Mouse (Mus musculus) stomach, embryonic 16.5 days (tissue): ENCODE data around the gene Txnip. TPM values are rescaled to one million over a fixed set of nuclear protein-coding genes. Genes with fewer than 3 reads are reported as not detected.

Source experiments
- ATAC-seq: fragments of 200-750 bp; cut with Nextera tagmentation; 2 replicates; pipeline ENCODE4 v1.8.0; 2017; ENCODE audit warnings: moderate number of reproducible peaks, moderate TSS enrichment; ENCODE audit not compliant: insufficient read depth, low FRiP score
- H3K27ac ChIP-seq: fragments of 300-500 bp; sonication (generic); 2 replicates; pipeline ENCODE4 v1.5.1; 2014; ENCODE audit warnings: low read length
- H3K27me3 ChIP-seq: fragments of 300-500 bp; sonication (generic); 2 replicates; pipeline ENCODE4 v1.6.1; 2014; ENCODE audit warnings: low read length, control low read depth, mixed read lengths; ENCODE audit not compliant: control insufficient read depth, insufficient read depth
- H3K36me3 ChIP-seq: fragments of 300-500 bp; sonication (generic); 2 replicates; pipeline ENCODE4 v1.6.1; 2014; ENCODE audit warnings: low read length; ENCODE audit not compliant: control insufficient read depth, insufficient read depth
- H3K4me1 ChIP-seq: fragments of 300-500 bp; sonication (generic); 2 replicates; pipeline ENCODE4 v1.6.1; 2014; ENCODE audit warnings: low read length, control low read depth, mixed read lengths; ENCODE audit not compliant: control insufficient read depth, insufficient read depth
- H3K4me2 ChIP-seq: fragments of 300-500 bp; sonication (generic); 2 replicates; pipeline ENCODE4 v1.6.1; 2014; ENCODE audit warnings: low read depth, low read length, mixed read lengths
- H3K4me3 ChIP-seq: fragments of 300-500 bp; sonication (generic); replicated peaks from 2 replicates; pipeline ENCODE4 v1.5.1; 2014; ENCODE audit warnings: mild to moderate bottlenecking, low read length
- H3K9ac ChIP-seq: fragments of 300-500 bp; sonication (generic); 2 replicates; pipeline ENCODE4 v1.6.1; 2014; ENCODE audit warnings: low read length
- H3K9me3 ChIP-seq: fragments of 300-500 bp; sonication (generic); replicated peaks from 2 replicates; pipeline ENCODE4 v1.6.1; 2016; ENCODE audit warnings: low read length, control low read depth; ENCODE audit not compliant: control insufficient read depth
- WGBS: fragments of 180-500 bp; shearing (Covaris S2); extraction: QIAGEN DNeasy Blood & Tissue Kit; methylation state at CpG from one replicate; pipeline ENCODE4 v1.1.7; 2014; 5-methylcytosine and 5-hydroxymethylcytosine counted together
- polyA plus RNA-seq: library from polyadenylated mRNA; unstranded; fragments of >200 nt; fragmentation: Nextera tagmentation; extraction: Ambion mirVana; gene quantifications from 2 replicates; pipeline ENCODE4 v1.2.1, GENCODE M21; 2015

The Txnip gene
- polyA plus RNA-seq, 1 experiment from 2014 or later: 179 TPM

DNA sequence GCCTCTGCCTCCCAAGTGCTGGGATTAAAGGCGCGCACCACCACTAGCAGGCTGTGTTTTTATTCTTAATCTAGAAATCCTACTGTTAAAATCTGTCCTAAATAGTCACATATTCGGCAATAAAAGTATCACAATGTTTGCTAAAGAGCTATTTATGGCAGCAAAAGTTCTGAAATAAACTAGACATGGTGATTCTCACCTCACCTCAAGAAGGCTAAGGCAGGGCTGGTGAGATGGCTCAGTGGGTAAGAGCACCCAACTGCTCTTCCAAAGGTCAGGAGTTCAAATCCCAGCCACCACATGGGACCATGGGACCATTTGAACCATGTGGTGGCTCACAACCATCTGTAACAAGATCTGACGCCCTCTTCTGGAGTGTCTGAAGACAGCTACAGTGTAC, 32.9 kb downstream of the Txnip start:
- H3K4me1 ChIP-seq: 0 out of 2 replicates have a peak, but pooled peaks cover 3% of the 10 kb centered on the region
- H3K9me3 ChIP-seq: no peaks in the 10 kb centered on the region; the same call in 1 of the 2 replicates
- H3K36me3 ChIP-seq: no peaks in the 10 kb centered on the region; the same call in 1 of the 2 replicates
- no peak for ATAC-seq
- H3K9ac ChIP-seq: no peak overlapping the region
- no peak overlapping the region for H3K27ac ChIP-seq
- H3K27me3 ChIP-seq: peaks cover 6% of the 10 kb centered on the region; the same call in 1 of the 2 replicates
- WGBS: 83% methylated on average over 4 of the region's 4 CpGs
- no peak overlapping the region for H3K4me3 ChIP-seq
- no peak overlapping the region for H3K4me2 ChIP-seq

DNA sequence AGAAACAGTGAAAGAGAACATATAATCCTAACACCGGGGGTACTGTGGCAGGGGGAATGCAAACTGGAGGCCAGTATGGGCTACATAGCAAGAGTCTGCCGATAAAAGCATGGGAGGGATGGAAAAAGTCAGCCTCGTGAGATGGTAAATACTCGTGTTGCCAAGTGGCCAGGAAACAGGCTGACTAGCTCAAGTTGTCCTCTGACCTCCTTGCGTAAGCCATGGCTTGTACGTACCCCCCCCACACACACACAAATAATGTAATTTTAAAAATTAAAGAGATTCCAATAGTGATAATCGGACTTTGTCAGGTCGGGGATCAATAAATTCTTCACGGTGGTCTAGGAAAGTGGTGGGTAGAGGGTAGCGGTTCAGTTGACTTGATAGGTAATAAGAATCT, 35.6 kb downstream of the Txnip start:
- Histone ChIP-seq H3K9ac (peak overlapping the region; percentile 81), H3K27me3 (peaks cover 6% of the 10 kb centered on the region; the same call in 1 of the 2 replicates), H3K4me1 (peaks cover 19% of the 10 kb centered on the region), H3K4me3 (peak overlapping the region; percentile 80), H3K36me3 (no peaks in the 10 kb centered on the region; the same call in 1 of the 2 replicates), H3K27ac (peak overlapping the region; percentile 88), H3K9me3 (no peaks in the 10 kb centered on the region), H3K4me2 (peak overlapping the region; percentile 97)
- WGBS: 2% methylated on average over 10 of the region's 10 CpGs
- no peak for ATAC-seq

DNA sequence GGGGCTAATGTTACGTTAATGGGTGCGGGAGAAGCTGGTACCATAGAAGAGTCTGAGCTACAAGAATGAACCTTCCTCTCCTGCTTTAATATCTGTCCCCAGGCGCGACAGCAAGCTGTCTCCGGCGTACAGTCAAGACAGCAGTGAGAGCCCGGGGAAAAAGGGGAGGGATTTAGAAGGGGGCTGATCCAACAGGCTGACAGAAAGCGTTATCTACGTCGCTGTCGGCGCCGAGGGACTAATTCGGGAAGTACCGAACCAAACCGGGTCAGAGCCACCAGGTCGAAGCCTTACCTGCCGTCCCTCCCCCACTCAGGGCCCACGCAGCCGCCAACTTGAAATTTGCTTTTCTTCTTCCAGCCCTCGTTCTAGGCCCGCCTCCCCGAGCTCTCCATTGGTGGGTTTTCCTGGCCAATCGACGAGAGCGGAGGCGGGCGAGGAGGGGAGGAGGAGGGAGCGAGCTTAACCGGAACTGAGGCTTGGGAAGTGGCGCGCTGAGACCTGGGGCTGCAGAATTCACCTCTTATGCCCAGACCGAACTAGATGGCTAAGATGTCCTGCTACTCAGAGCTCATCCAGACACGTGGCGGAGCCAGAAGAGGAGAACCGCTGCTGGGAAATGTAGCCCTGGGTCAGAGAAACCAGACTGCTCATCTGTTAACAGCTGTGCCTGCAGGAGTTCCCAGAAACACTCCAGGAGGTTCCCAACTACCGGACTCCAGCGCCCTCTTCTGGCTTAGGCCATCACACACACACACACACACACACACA, 36.2 kb downstream of the Txnip start, which contains the start of gene Polr3gl:
Gene Polr3gl, minus strand, starts transcription at position 392 of the 771 bp plus-strand sequence.
- Histone ChIP-seq H3K36me3 (no peaks in the 10 kb centered on the region; the same call in 1 of the 2 replicates), H3K4me2 (peak within 1 kb of the TSS; percentile 97), H3K9ac (peak within 1 kb of the TSS; percentile 81), H3K27me3 (peaks cover 6% of the 10 kb centered on the region; the same call in 1 of the 2 replicates), H3K4me1 (peaks cover 23% of the 10 kb centered on the region), H3K9me3 (no peaks in the 10 kb centered on the region), H3K4me3 (peak within 1 kb of the TSS; percentile 80), H3K27ac (peak within 1 kb of the TSS; percentile 88)
- ATAC-seq: peak; percentile 90
- WGBS: 1% methylated on average over 38 of the region's 38 CpGs

DNA sequence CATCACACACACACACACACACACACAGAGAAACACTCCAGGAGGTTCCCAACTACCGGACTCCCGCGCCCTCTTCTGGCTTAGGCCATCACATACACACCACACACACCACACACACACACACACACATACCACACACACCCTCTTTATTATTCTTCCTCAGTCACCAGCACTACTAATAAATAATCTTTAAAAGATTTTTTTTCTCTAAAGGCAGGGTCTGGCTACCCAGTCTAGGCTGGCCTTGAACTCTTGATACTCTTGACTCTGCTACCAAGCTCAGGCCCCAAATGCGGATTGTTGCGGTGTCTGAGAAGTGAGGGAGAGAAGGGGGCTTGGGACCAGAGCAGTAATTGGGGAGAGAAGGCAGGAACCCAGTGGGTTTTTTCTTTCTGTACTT, 37.1 kb downstream of the Txnip start:
- no peak overlapping the region for H3K9ac ChIP-seq
- H3K27ac ChIP-seq: no peak overlapping the region
- H3K9me3 ChIP-seq: no peaks in the 10 kb centered on the region
- H3K4me3 ChIP-seq: no peak overlapping the region
- H3K4me1 ChIP-seq: peaks cover 23% of the 10 kb centered on the region
- no peak overlapping the region for H3K4me2 ChIP-seq
- 84% methylated on average over 5 of the region's 5 CpGs for WGBS
- ATAC-seq: no peak
- H3K27me3 ChIP-seq: peaks cover 6% of the 10 kb centered on the region; the same call in 1 of the 2 replicates
- H3K36me3 ChIP-seq: no peaks in the 10 kb centered on the region; the same call in 1 of the 2 replicates

GRCm38 (mm10) chr3:96595661-96596060, 37.9 kb downstream of the Txnip start:
- 27% methylated on average over 6 of the region's 6 CpGs for WGBS
- Histone ChIP-seq H3K4me1 (peaks cover 29% of the 10 kb centered on the region), H3K4me2 (peak overlapping the region; percentile 94), H3K36me3 (no peaks in the 10 kb centered on the region), H3K9me3 (no peaks in the 10 kb centered on the region), H3K4me3 (no peak overlapping the region), H3K27me3 (peaks cover 6% of the 10 kb centered on the region; the same call in 1 of the 2 replicates), H3K27ac (no peak overlapping the region; the same call in 1 of the 2 replicates), H3K9ac (peak overlapping the region; percentile 76; the same call in 1 of the 2 replicates)
- ATAC-seq: no peak

GRCm38 (mm10) chr3:96596228-96596707, 38.5 kb downstream of the Txnip start, which contains the start of gene Ankrd34a:
Gene Ankrd34a, plus strand, starts transcription at chr3:96596636.
- Histone ChIP-seq H3K36me3 (no peaks in the 10 kb centered on the region), H3K9me3 (no peaks in the 10 kb centered on the region), H3K4me3 (peak within 1 kb of the TSS; percentile 48), H3K27me3 (peaks cover 6% of the 10 kb centered on the region; the same call in 1 of the 2 replicates), H3K9ac (peak within 1 kb of the TSS; percentile 76), H3K4me2 (peak within 1 kb of the TSS; percentile 94), H3K27ac (peak within 1 kb of the TSS; percentile 79), H3K4me1 (peaks cover 29% of the 10 kb centered on the region)
- 2% methylated on average over 20 of the region's 23 CpGs for WGBS
- peak; percentile 8; the same call in 1 of the 2 replicates for ATAC-seq

DNA sequence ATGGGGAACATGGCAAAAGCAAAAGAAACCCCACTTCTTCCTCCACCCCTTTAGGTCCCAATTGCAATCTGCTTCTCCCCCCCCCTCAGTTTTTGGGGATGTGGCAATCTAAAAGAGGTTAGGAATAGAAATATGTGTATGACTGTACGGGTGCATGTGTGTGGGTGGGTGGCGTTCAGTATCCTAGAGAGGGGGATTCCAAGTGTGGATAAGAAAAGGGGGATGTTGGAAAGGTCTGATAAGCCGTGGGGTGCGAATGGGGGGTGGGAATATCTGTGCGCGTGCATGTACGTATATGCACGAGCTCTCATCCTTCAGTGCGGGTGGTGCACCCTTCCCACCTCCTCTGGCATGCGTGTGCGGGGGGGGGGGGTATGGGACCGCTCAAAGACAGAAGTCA, 39.1 kb downstream of the Txnip start:
- H3K4me3 ChIP-seq: peak overlapping the region; percentile 48
- H3K27ac ChIP-seq: no peak overlapping the region
- ATAC-seq: no peak
- peaks cover 29% of the 10 kb centered on the region for H3K4me1 ChIP-seq
- 8% methylated on average over 10 of the region's 12 CpGs for WGBS
- no peaks in the 10 kb centered on the region for H3K9me3 ChIP-seq
- peak overlapping the region; percentile 94 for H3K4me2 ChIP-seq
- H3K27me3 ChIP-seq: peaks cover 6% of the 10 kb centered on the region; the same call in 1 of the 2 replicates
- H3K9ac ChIP-seq: peak overlapping the region; percentile 76
- H3K36me3 ChIP-seq: no peaks in the 10 kb centered on the region

- no peaks in the 10 kb centered on the region for H3K36me3 ChIP-seq
- peak overlapping the region; percentile 48 for H3K4me3 ChIP-seq
- under 1% methylated on average over 40 of the region's 40 CpGs for WGBS
- H3K27ac ChIP-seq: peak overlapping the region; percentile 79
- H3K9me3 ChIP-seq: no peaks in the 10 kb centered on the region
- peaks cover 29% of the 10 kb centered on the region for H3K4me1 ChIP-seq
- no peak for ATAC-seq
- H3K27me3 ChIP-seq: peaks cover 6% of the 10 kb centered on the region; the same call in 1 of the 2 replicates
- peak overlapping the region; percentile 76 for H3K9ac ChIP-seq
- peak overlapping the region; percentile 94 for H3K4me2 ChIP-seq
These were observed 39.7 kb downstream of the Txnip start for GRCm38 (mm10) chr3:96597435-96597891.
